Mouse (Mus musculus) lung, adult 2 months (tissue): ENCODE measurements around the gene Mef2d.
A peak's percentile ranks its signal among the peaks of the same experiment; 100 is the strongest.

Experiments used
- CTCF ChIP-seq: fragments of 200-500 bp; IDR thresholded peaks from 2 replicates; pipeline ENCODE4 v1.5.1; 2011; ENCODE audit warnings: mild to moderate bottlenecking, low read length, control low read depth; ENCODE audit not compliant: insufficient read depth
- POLR2A ChIP-seq: fragments of 200-500 bp; IDR thresholded peaks from 2 replicates; pipeline ENCODE4 v1.6.1; 2011; ENCODE audit warnings: low read depth, mild to moderate bottlenecking, control low read depth, low read length, borderline replicate concordance; ENCODE audit errors: extremely low read depth

GRCm38 (mm10) chr3:88191820-88192616 is 49.8 kb downstream of the Mef2d start:
- TF ChIP-seq POLR2A (no peak), CTCF (peak; percentile 49)
